ENCODE assay signal across 16 mouse cellular contexts in genomic region chr4:63941420-63941819, GRCm38 (mm10).
"Had no signal": no experiment of that assay in that cellular context is flagged by ENCODE, and none has a peak within 500 bp of the region (broad histone marks: within the 10 kb centered on the region; RNA-seq: fewer than 3 reads in every experiment).

No protein-coding gene starts in this region.

- DNase-seq: gastrocnemius, postnatal 14 days; gastrocnemius, postnatal 36 days; heart, adult 18-20 months; heart, postnatal 10 days; heart, postnatal 4 days; kidney, adult 18-20 months; kidney, adult 8-10 months; kidney, postnatal 10 days; kidney, postnatal 25 days; kidney, postnatal 4 days; left cerebral cortex, postnatal 4 days had no signal

- ATAC-seq: hindbrain, embryonic 16.5 days; inflammation-experienced regulatory T-cells, adult 6 months; intestine, embryonic 15.5 days; intestine, postnatal 0 days; liver, embryonic 12.5 days had no signal
